Mouse (Mus musculus) regulatory T cell (primary cell): ENCODE results near the gene Lcn12.

Experiments used
- in situ Hi-C: fragments of 300-600 bp; cut with MboI, MseI; formaldehyde crosslinking; loops from one replicate; pipeline ENCODE4 v1.15.1; 2025; ENCODE audit warnings: high pct_unique_total_duplicates

The Lcn12 gene

DNA sequence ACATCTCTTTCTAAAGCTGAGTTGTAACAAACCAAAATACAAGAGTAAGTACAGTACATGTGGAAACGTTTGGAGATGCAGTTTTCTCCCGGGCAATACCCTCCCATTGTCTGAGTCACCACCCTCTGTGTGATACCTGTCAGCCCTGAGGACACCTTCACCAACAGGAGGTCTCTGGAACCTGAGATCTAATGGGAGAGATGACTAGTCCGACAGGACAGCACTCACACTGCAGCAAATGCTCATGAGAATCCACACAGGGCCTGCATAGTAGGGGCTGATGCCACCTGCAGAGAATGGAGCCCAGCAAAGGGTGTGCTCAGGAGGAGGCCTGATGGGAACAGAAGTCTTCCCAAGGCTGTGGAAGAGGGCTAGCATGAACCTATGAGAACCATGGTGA, 32.3 kb downstream of the Lcn12 start:
- in situ Hi-C loops = no loop called here

DNA sequence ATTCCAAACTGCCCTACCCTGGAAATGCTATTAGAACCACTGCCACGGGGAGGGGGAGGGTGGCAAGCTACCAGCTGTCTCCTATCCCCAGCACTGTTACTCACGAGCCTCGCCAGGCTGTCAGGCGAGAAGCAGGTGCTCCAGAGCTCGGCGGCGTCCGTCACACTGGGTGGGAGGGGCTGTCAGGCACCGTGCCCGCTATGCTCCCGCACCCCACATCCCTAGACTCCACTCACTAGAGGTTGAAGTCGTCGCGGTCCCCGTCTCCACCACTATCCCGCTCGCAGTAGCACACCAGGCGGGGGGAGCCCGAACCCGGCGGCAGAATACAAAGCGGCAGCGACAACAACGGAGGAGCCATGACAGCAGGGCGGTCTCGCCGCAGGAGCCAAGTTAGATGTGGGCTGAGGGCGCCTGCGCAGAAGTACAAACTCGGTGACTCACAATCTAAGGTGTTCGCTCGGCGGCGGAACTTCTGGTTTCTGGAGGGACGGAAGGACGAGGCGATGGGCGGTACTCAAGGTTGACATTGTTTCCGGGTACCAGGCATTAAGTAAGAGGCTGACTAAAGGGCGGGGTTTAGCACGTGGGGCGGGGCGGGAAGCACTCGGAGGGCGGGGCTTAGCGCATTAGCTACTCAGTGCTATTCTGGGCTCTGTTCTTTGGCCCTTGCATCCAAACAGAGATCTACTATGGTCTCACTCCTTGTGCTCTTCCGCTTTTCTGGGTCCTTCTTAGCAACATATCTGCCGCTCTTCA, 33.0 kb downstream of the Lcn12 start, which contains the start of gene Paxx:
Gene Paxx (minus strand): TSS at position 544 of the 759 bp plus-strand sequence.
- in situ Hi-C loops = no loop called here

DNA sequence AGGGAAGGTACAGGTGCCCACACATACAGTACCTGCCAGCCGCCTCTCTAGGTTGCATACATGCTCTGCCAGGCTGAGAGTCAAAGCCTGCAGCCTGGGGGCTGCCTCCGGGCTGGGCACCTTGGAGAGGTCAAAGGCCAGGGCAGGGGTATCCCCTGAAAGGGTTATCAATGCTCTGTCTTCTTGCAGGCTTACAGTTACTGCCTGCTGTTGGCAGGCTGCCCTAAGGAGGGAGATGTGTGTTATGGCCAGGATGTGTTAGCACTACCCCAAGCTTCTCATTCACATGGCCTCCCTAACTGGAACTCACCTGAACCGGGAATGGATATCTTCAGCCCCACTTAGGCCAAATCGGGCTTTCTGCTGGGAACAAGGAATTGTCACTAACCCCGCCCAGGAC, 33.6 kb downstream of the Lcn12 start:
- in situ Hi-C loops = no loop called here

DNA sequence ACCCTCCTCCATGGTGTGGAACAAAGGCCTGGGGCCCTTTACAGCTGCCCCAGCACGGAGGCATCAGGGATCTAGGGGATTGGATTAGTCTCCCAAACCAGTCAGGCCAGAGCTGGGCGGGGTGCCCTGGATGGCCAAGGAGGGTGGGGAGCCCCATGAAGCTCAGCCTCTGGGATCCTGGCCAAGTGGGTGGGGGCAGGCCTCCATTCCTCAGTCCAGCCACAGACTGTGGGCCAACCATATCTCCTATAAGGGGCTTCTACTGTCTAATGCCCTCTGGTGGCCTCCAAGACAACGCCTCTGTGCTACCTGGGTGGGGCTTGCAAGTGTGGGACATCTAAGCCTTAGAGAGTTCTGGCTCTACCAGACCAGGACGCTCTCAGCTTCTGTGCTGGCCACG, 34.8 kb downstream of the Lcn12 start:
- in situ Hi-C loops = no loop called here

DNA sequence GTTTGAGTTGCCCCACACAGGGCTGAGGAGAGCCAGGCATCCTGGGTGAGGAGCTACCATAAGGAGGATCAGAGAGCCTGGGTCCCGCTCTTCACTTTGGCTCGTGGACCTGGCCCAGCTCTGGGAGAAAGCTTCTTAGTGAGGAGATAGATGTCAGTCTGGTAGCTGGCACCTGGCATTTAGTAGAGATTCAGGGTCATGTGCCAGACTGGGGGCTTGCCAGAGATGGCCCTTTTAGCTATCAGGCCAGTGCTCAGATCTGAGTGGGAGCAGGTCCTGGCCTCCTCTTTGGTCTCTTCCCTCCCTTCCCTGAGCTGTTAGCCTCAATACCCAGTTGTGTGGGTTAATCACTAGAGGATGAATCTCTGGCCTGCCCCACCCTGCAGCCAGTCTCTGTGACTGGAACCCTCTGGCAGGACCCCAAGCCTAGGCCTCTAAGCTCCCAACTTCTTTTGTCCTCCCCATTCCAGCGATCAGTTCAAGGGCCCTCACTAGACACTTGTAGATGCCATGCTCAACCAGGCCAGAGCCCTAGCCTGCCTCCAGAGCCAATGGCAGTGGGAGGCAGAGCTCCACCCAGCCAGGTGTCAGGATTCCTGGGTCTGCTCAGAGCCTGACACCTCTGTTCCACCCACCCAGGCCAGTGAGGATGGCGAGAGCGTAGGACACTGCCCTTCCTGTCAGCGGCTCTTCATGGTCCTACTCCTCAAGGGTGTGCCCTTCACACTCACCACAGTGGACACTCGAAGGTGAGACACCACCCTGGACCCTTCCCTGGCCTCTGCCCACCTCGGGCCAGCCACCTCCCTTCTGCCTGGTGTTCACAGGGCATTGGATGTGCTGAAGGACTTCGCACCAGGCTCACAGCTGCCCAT, 36.5 kb downstream of the Lcn12 start:
- in situ Hi-C loops = no loop called here

DNA sequence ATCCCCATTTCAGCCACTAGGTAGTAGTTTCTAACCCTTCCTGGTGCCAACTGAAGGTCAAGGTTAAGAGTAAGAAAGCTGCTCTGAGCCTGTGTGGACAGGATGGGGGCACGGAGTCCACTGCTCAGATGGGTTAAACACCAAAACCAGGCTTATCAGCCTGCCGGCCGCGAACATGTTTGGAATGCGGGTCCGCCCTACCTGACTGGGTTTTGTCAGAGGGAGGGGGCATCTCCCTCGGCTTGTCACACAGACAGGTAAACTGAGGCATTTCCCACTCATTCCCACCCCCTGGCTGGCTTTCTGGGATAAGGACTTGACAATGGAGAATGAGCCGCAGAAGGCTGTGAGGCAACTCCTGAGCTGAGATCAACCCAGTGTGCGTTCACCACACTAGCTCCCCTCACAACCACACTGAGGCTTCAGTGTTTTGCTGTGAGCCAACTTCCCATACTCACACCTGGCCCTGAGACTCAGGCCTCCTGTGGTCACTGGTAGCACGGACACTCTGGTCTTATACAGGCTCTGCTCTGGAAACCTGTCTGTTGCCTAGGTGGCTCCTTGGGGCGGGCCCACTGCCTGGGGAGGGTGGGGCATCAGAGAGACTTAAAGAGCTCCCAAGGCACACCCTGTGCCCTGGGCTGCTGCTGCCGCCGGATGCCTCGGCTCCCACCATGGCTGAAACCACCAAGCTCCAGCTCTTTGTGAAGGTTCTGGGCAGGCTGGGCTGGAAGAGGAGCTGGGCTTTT, 37.3 kb downstream of the Lcn12 start, which contains the start of gene Clic3:
Gene Clic3 (plus strand): TSS at position 634 of the 749 bp plus-strand sequence.
- in situ Hi-C loops = no loop called here

DNA sequence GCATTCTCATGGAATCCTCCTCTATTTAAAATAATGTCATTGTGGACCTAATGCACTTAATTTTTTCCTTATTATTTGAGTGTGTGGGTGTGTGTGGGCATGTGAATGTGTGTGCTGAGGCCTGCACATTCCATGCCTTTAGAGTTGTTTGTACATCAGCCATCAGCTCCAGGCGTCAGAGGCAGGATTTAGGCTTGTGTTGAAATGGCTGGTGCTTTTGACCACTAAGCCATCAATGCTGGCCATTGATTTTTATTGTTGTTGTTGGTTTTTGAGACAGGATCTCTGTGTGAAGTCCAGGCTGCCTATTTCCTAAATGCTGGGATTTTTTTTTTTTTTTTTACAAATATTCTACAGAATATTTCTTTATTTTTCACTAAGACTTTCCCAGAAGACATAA, 40.8 kb downstream of the Lcn12 start:
- in situ Hi-C loops = no loop called here

DNA sequence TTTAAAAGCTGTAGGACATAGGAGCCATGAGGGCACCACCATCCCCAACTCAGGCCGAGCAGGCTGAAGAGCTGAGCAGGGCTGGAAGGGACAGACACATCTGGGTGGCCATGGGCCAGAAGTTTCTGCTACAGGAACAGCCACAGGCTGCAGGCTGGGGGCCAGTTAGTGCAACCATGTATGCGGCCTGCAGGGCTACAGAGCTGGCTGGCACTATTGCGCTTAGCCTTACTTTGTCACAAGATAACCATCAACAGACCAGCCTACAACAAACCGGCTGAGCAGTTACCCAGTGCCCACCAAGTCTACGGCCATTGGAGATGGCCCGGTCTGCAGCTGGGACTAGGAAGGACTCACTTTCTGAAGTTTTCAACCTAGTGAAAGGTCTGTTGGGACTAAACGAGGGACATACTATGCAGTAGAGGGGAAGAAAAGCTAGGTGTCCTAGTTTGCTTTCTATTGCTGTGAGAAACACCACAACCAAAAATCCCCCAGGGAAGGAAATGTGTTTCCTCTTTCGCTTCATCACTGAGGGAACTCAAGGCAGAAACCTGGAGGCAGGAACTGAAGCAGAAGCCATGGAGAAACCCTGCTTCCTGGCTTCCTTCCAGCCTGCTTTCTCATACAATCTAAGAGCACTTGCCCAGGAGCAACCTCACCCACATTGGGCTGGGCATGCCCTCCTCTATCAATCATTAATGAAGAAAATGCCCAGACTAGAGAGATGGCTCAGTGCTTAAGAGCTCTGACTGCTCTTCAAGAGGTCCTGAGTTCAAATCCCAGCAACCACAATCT, 42.7 kb downstream of the Lcn12 start:
- in situ Hi-C loops = no loop called here

DNA sequence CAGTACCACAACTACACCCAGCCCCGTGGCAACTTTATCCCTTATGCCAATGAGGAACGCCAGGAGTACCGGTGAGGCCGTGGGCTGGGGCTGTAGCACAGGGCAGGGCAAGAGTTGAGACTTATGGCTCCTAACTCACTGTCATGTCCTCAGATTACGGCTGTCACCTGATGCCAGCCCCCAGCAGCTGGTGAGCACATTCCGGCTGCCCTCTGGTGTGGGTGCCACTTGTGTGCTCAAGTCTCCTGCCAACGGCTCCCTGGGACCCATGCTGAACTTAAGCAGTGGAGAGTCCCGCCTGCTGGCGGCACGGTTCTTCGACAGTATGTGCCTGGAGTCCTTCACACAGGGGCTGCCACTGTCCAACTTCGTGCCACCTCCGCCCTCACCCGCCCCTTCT, 51.0 kb downstream of the Lcn12 start:
- in situ Hi-C loops = no loop called here

DNA sequence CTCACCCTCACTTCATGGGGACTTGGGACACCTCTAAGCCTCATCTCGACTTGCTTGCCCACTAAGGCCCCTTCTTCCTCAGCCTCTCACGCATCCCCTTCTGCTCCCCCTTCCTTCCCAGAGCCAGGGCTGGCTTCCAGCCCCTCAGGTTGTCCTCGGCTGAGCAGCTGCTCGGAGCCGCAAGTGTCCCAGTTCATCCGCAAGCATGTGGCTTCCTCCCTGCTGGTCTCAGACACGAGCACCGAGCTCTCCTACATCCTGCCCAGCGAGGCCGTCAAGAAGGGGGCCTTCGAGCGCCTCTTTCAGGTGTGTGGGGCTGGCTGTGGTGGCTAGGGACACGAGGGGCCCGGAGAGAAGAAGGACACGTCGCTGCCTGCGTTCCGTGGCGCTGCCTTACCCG, 52.6 kb downstream of the Lcn12 start:
- in situ Hi-C loops = no loop called here
